Mouse (Mus musculus) CD4-positive naive resting alpha-beta T cell, adult 57 days (primary cell): Measurements from ENCODE around the gene Olfr993. TPM values are rescaled to one million over a fixed set of nuclear protein-coding genes. Genes with fewer than 3 reads are reported as not detected.

Experiments
- total RNA-seq: library from RNA; stranded (reverse); gene quantifications from one replicate; pipeline ENCODE4 v1.2.4, GENCODE M21; 2023

Olfr993 gene
- total RNA-seq, result not detected

GRCm38 (mm10) chr2:85414777-85415176 is at the start of gene Olfr993:
Olfr993 (minus strand) TSS chr2:85414877.

GRCm38 (mm10) chr2:85443539-85443938 is 28.9 kb upstream of the Olfr993 start, which contains the start of gene Olfr995:
Olfr995 (minus strand) TSS chr2:85443639.

GRCm38 (mm10) chr2:85436351-85436750 is 21.7 kb upstream of the Olfr993 start, which contains the start of gene Olfr994:
Olfr994 (minus strand) TSS chr2:85436451.

GRCm38 (mm10) chr2:85409369-85409768 is 5.3 kb downstream of the Olfr993 start, which contains the start of gene Olfr992:
Olfr992 (minus strand) TSS chr2:85409469.

Other genes with a start within 250 kb of the Olfr993 start
- not detected for gene Lrrc55, start 217.7 kb downstream of the Olfr993 start, total RNA-seq
- gene Olfr987, start 75.6 kb downstream of the Olfr993 start, total RNA-seq, result not detected
- gene Olfr988, start 51.6 kb downstream of the Olfr993 start, total RNA-seq, result not detected
- gene Olfr992, start 5.4 kb downstream of the Olfr993 start, total RNA-seq, result not detected
- gene Olfr994, start 21.6 kb upstream of the Olfr993 start, total RNA-seq, result not detected
- gene Olfr995, start 28.8 kb upstream of the Olfr993 start, total RNA-seq, result not detected
- not detected for gene 4833423E24Rik, start 104.1 kb upstream of the Olfr993 start, total RNA-seq
- not detected for gene Olfr996, start 164.3 kb upstream of the Olfr993 start, total RNA-seq
- gene Olfr998, start 174.1 kb upstream of the Olfr993 start, total RNA-seq, result not detected
- gene Olfr1000, start 197.0 kb upstream of the Olfr993 start, total RNA-seq, result not detected
- gene Olfr1002, start 235.8 kb upstream of the Olfr993 start, total RNA-seq, result not detected
- gene Olfr154, start 249.6 kb upstream of the Olfr993 start, total RNA-seq, result not detected